ENCODE assay signal across 7 mouse cellular contexts in the genomic region with DNA sequence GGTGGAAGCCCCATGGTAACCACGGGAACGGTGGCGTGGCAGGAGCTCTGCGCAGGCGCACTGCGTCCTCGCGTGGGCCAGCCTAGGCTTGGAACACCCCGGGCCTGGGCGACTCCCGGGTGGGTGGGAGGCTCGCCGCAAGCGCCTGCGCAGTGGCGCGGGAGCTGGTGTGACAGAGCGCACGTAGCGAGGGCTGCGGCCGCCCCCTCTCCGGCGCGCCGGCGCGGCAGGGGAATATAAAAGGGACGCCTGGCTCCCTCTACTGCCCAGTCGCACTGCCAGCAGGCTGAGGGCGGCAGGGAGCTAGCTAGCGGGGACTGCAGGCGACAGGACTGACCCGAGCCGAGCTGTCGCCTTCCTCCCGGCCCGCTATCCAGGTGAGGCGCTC. TPM values are rescaled to one million over a fixed set of nuclear protein-coding genes. Genes with fewer than 3 reads are reported as not detected.
DNase-seq lines count a peak whose midpoint lies in the region; ATAC-seq lines count a peak whose summit lies in the region.

TSS of gene P4ha1 (plus strand) at position 197 of the 388 bp plus-strand sequence.

- peak within 1 kb of the TSS; percentile 92 for H3K4me3 ChIP-seq in intestine, embryonic 15.5 days (replicated peaks)
- H3K4me3 ChIP-seq in midbrain, embryonic 10.5 days, result peak within 1 kb of the TSS; percentile 88

- H3K9me3 ChIP-seq in intestine, embryonic 15.5 days, result no peaks in the 10 kb centered on the region
- no peaks in the 10 kb centered on the region for H3K9me3 ChIP-seq in midbrain, embryonic 10.5 days (replicated peaks)

- H3K27ac ChIP-seq in intestine, embryonic 15.5 days, result peak within 1 kb of the TSS; percentile 96
- peak within 1 kb of the TSS; percentile 98 for H3K27ac ChIP-seq in midbrain, embryonic 10.5 days (replicated peaks)

- 0% methylated on average over 34 of the region's 39 CpGs for WGBS in intestine, embryonic 15.5 days
- under 1% methylated on average over 39 of the region's 39 CpGs for WGBS in midbrain, embryonic 10.5 days

- peak; percentile 99 for ATAC-seq in intestine, embryonic 15.5 days

- H3K36me3 ChIP-seq in intestine, embryonic 15.5 days, result no peaks in the 10 kb centered on the region
- peaks cover 5% of the 10 kb centered on the region; the same call in 1 of the 2 replicates for H3K36me3 ChIP-seq in midbrain, embryonic 10.5 days

- peak within 1 kb of the TSS; percentile 66 for H3K4me2 ChIP-seq in intestine, embryonic 15.5 days (replicated peaks)

- peak; percentile 99 to 100 for DNase-seq in adrenal gland, adult 18-20 months (ENCODE audit: low spot score in 2 of 2)
- peak; percentile 99 for DNase-seq in embryo, embryonic 11 days
- DNase-seq in gastrocnemius, postnatal 36 days, result peak; percentile 98 to 100
- peak; percentile 99 for DNase-seq in left cerebral cortex, postnatal 25 days (ENCODE audit: low spot score in 2 of 2)
- DNase-seq in midbrain, embryonic 10.5 days (ENCODE audit: low spot score), result peak; percentile 99
- peak; percentile 99 for DNase-seq in right cerebral cortex, postnatal 4 days

- intact Hi-C loops in gastrocnemius, postnatal 36 days (cut with DNase I), result no loop called here
- intact Hi-C loops in left cerebral cortex, postnatal 25 days (cut with DNase I), result loop anchor here (5.0 kb wide), 1 partner anchor 379 kb away; the partner anchor contains the start of gene Micu1

- H3K4me1 ChIP-seq in intestine, embryonic 15.5 days (replicated peaks), result no peaks in the 10 kb centered on the region; the same call in 1 of the 2 replicates
- H3K4me1 ChIP-seq in midbrain, embryonic 10.5 days, result peaks cover 35% of the 10 kb centered on the region

- H3K9ac ChIP-seq in intestine, embryonic 15.5 days, result peak within 1 kb of the TSS; percentile 91

- no peaks in the 10 kb centered on the region for H3K27me3 ChIP-seq in intestine, embryonic 15.5 days (replicated peaks)
- H3K27me3 ChIP-seq in midbrain, embryonic 10.5 days (ENCODE audit: low read depth, poor library complexity, severe bottlenecking), result no peaks in the 10 kb centered on the region

RNA-seq across cellular contexts. Expression of gene P4ha1, which starts in this region (rescaled TPM):
- 100 to 1,000 TPM in 1 of 2 experiments, 10 to 100 TPM in 1; 82.5 to 154 TPM for total RNA-seq in adrenal gland, adult 18-20 months (2021)
- 10 to 100 TPM; 21.9 to 31.7 TPM for total RNA-seq in gastrocnemius, postnatal 36 days (2021)
- 64.7 and 73.8 TPM in 2 replicates for polyA plus RNA-seq in intestine, embryonic 15.5 days (2015; fragmentation: Nextera tagmentation; extraction: Ambion mirVana)
- total RNA-seq in left cerebral cortex, postnatal 25 days (2021), result 10 to 100 TPM; 43.4 to 48.1 TPM
- polyA plus RNA-seq in midbrain, embryonic 10.5 days (2016; fragmentation: Nextera tagmentation; extraction: Ambion mirVana), result 39.6 and 50.9 TPM in 2 replicates

Comparison
In these comparisons a context has a peak if more than half of its experiments do, and no peak if none do; other contexts are left out.
1. Peak in every context shown above with its lines: DNase-seq, ATAC-seq, H3K4me3 ChIP-seq and H3K27ac ChIP-seq.